Mouse (Mus musculus): ENCODE results near the gene Cubn.

The Cubn gene

DNA sequence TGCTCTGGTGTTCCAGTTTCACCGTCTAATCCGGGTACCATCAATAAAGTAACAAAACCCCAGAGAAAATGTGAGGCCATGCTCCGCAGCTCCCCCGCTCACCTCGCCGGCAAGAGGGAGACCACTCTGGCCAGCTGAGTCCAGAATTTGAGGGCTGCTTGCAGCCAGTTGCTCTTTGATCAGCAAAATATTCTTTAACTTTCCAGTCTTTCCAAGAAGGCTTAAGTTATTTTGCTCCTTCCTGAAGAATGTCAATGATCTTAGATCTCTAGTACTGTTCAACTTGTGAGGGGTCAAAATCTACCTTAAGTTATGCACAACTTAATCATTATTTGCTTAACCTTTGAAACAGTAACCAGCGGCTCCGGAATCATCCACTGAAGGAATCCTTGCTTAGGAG lies at the start of gene Cubn:
Cubn (minus strand) TSS at position 80 of the 400 bp plus-strand sequence.
- no peak for DNase-seq (ENCODE audit: low read depth, low spot score)

DNA sequence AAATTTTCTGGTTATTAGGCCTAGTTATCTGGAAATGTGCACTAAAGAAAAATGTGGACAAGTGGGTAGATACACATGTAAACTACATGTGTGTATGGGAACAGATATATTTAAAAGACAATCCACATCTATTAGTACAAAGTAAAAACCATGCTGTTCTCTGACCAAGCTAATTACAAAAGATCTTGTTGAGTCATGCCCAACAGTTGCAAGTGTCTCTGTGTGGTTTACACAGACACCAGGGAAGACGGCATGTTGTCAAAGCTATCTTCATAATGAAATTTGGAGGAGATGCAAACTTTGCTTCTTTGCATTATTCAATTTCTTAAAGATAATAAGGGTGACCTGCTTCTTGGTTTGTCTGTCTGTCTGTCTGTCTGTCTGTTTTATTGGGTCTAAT lies 48.2 kb upstream of the Cubn start:
- no peak for DNase-seq (ENCODE audit: low read depth, low spot score)

DNA sequence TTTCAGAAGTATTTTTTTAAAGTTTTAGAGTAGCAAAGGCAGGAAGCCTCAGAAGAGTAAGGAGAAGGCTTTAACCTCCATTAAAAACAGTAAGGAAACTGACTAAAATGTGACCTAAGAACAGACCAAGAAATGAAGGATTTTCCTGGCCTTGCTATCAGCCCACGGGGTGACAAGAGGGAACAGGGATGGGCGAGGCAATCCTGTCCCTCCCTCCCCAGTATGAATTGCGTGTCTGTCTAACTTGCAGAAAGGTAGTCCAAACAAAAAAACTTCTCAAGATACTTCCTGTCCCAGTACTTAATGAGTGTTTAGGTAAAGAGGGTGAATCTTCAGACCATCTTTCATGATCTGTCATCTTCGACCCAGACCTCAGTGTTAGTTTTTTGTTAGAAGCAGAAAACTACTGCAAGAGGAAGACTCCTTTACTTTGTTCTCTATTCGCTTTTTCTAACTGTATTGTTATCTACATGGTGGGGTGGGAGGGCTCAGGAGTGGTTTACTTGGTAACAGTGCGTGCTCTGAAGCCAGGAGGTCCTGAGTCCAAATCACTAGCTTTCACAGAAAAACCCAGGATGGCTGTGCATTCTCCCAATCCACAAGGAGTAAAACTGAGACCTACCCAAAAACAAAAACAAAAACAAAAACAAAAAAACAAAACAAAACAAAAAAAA lies 47.2 kb upstream of the Cubn start:
- DNase-seq (ENCODE audit: low read depth, low spot score): no peak

DNA sequence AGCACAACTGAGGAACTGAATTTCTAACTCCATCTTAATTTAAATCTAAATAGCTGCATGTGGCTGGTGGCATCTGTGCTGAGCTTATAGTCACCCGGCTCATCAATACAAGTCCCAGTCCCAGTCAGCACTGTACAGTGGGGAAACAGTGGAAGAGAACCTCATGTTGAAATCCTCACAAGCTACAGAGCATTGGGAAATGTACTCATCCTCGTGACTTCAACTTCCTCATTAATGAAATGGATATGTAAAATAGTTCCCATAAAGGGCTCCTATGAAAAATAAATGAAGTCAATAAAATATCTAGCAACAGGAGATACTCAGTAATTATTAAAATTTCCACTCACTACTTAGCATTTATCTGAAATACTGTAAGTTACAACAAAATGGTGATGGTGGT lies 46.6 kb upstream of the Cubn start:
- DNase-seq (ENCODE audit: low read depth, low spot score): no peak

DNA sequence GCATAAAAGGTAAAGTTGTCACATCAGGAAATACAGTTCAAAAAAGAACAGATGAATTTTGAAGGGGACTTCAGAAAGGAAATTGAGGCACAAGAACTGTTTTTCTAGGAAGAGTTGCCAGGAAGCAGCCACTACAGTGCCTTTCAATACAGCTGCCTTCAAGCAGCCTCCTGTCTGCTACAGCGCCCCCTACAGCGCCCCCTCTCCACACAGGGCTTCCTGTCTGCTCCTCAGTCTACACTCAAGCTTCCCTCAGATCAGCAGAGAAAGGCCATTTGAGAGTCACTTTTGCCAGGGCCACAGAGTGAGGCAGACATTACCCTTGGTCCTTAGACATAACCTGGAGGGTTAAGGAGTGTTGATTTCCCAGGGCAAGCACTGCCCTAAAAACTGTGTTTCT lies 46.1 kb upstream of the Cubn start:
- no peak for DNase-seq (ENCODE audit: low read depth, low spot score)

DNA sequence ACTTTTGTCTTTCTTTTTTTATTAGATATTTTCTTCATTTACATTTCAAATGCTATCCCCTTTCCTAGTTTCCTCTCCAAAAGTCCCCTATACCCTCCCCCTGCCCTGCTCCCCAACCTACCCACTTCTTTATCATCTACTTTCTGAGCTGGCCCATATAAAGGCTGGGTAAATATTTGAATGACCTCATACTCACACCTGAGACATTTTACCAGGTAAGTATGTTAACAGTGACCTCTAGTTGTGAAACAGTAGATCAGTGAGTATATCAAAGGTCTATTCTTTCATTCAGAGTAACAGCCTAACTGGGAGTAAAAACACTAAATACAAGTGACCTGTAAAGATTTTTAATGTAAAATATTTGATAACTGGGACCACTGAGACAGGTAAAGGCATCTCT lies 45.1 kb upstream of the Cubn start:
- DNase-seq (ENCODE audit: low read depth, low spot score): no peak

DNA sequence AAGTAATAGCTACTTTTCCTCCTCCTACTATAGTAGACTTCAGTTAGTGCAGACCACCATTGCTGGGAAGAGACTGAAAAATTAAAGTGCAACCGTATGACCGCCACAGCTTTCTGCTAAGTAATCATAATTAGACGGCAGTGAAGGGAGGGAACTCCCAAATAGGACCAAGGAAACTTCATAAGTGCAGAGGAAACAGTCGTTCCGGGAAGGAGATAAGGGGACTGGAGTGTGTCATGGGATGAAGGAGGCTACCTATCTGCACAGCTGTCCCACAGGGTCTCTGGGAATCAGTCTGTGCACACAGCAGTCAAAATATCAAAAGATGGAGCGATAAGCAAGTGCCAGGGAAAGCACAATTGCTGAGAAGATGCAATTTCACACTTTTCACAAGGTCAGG lies 39.0 kb upstream of the Cubn start:
- no peak for DNase-seq (ENCODE audit: low read depth, low spot score)

DNA sequence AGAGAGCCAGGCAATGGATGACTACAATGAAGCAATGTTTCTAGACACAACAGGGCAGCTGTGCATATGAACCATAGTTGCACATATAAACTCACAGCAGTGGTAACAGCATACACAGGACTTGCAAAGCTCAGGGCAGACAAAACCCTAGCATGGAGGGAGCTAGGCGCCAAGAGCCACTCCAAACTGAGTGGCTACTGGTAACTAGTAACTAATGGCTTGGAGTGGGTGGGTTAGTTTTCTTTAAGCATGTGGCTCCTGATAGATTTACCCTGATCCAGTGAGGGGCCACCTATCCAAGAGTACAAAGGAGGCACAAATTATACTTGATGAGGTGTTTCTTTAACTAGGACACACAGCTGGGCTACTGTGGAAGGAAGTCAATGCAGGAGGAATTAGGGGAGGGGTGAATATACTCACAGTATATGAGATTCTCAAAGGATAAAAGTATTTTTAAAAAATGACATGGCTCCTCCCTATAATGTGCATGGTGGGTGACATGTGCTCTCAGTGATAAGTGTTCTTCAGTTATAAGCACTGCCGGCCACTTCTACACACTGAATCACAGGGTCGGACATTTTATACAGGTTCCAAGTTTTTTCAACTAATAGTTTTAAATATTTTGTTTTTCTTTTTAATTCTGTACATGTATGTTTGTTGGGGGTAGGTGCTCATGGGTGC lies 37.8 kb upstream of the Cubn start:
- no peak for DNase-seq (ENCODE audit: low read depth, low spot score)

DNA sequence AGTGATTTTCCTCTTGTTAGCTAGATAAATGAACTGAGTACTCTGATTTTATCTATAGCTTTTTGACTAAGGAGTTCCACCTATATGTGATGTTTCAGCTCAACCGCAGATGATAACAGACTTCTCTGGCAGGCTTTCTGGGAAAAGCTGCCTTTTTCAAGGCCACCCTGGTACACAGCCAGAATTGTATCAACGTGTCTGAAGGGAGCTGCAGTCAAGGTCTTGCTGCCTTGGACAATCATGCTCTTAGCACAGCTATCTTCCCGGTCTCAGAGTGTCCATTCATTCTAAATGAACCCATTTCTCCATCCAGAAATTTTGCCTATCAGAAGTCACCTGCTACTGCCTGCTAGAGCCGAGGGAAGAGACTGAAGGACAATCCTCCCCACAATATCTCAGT lies 35.9 kb upstream of the Cubn start:
- no peak for DNase-seq (ENCODE audit: low read depth, low spot score)

DNA sequence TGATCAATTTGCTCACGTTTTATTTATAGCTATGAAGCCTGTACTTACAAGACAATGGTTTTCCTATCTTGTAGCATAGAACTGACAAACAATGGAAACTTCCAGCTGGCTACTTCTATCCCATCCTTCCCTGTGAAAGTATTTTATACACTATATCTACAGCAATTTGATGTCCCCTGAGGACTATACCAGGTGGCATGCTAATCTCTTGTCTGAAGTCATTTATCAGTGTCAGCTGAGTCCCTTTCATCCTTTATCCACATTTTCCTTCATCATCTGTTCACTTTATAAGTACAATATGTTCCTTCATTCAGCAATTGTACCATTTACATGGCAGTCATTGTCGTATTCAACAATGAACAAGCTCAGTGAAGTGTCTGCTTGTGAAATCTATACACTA lies 35.5 kb upstream of the Cubn start:
- no peak for DNase-seq (ENCODE audit: low read depth, low spot score)

DNA sequence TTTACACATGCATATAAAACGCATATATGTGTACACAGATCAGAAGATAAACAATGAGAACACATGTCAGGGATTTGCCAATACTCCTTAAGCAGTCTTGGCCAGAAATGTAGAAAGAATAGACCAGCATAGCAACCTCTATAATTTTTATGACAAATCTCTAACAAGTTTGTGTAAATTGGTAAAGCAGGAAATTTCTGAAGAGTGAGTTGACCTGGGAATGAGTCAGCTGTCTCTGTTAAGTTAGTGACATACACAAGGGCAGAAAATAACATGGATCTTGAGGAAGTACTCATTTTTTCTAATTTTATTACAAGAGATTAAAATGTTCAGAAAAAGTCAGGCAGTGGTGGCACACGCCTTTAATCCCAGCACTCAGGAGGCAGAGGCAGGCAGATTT lies 34.6 kb upstream of the Cubn start:
- no peak for DNase-seq (ENCODE audit: low read depth, low spot score)

DNA sequence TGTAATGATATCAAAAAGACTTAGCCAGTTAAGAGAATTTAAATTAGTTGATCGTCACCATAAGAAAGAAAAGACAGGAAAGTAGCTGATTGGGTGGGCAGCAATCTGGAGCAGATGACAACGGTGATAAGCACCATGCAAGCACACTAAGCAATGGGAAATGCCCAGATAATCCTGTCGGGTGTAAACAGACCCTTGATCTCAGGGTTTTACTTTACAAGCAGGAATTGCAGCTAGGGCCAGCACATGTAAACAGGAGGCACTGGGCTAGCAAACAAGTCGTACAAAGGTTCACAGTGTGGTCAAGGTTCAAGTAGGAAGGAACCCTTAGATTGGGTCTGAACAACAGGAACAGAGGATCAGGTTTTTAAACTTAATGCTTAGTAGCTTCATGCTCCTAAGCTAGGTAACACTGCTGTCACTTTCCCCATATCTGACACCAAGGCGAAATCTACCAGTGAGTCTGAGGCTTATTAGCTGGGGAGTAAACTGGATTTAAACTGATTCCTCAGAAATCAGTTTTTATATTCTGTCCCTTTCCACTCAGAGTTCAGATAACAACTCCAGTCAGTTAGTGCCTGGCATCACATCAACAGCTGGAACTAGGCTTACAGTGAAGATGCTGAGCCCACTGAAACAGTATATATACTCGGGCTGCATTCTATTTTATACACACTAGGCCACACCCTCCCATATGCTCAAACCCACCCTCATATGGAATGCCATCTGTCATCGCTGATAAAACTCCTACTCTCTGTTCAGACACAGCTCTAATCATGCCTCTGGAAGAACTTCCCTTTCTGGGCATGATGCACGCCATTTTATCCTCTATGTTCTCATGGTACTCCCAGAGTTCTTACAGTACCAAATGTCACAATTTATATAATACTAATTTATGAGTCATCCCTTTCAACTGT lies 32.2 kb upstream of the Cubn start:
- no peak for DNase-seq (ENCODE audit: low read depth, low spot score)

DNA sequence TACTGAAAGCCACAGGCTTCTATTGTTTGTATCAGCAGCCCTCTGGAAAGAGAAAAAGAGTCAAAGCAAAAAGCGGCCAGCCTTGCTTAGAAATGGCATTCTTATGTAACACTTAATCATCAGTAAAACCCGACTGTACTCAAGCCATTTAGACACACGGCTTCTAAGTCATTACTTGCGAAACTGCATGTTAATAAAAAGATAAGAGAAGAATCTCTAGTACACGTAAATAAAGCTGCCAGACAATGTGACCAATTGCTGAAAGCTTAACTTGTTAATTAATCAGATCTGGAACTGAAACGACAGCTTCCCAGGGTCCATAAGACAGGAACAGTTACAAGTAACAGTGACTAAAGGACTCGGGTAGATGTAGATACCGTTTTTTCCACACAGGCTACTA lies 30.5 kb upstream of the Cubn start:
- DNase-seq (ENCODE audit: low read depth, low spot score): no peak

DNA sequence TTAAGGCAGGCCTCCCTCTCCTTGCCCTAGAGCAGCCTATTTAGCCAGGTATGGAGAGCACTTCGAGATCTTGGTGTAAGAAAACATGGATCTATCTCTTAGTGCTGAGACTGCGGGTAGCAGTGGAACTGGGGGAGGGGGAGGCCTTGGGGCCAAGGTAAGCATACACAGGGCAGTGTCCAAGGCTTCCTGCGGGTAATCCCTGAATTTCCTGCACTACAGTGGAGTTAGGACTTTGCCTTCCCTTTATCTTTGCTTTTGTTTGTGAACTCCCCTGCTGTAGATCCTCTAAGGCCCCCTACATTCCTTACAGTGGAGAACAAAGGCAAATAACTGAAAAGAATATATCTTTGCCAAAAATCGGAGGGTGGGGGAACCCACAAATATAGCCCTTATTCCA lies 23.3 kb upstream of the Cubn start:
- no peak for DNase-seq (ENCODE audit: low read depth, low spot score)

DNA sequence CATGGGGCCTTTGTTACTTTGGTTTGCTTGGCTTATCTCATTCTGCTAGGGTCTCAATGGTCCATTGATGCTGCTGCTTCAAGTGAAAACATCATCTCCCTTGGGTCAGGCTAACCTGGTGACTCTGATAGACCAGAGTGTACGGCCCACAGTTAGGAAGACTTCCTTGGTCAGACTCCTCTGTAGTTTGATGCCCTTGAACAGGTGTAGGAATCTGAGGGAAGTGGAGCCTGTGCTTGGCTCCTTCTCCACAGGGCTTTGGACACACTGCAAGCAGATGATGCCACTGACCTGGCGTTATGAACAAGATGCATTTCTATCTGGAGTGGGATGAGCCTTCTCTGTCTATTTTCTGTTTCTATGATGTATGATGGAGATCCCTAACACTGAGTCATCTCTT lies 11.1 kb upstream of the Cubn start:
- no peak for DNase-seq (ENCODE audit: low read depth, low spot score)

DNA sequence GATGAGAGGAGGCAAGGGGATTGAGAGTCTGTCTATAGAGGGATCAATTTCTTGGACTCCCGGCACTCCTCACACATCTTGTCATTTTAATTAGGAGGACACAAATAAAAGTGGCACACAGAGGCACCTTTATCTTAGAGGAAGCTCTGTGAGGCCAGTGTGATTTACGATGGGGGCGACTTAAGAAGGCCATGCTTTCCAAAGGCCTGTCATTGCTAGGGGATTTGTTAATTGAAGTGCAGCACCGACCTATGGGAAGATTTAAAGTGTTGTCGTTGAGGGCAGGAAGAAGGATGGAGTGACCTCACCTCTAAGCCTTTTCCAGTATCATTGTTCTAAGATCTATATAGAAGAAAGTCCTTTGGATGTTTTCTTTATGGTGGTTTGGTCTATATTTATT lies 9.9 kb upstream of the Cubn start:
- DNase-seq (ENCODE audit: low read depth, low spot score): no peak

DNA sequence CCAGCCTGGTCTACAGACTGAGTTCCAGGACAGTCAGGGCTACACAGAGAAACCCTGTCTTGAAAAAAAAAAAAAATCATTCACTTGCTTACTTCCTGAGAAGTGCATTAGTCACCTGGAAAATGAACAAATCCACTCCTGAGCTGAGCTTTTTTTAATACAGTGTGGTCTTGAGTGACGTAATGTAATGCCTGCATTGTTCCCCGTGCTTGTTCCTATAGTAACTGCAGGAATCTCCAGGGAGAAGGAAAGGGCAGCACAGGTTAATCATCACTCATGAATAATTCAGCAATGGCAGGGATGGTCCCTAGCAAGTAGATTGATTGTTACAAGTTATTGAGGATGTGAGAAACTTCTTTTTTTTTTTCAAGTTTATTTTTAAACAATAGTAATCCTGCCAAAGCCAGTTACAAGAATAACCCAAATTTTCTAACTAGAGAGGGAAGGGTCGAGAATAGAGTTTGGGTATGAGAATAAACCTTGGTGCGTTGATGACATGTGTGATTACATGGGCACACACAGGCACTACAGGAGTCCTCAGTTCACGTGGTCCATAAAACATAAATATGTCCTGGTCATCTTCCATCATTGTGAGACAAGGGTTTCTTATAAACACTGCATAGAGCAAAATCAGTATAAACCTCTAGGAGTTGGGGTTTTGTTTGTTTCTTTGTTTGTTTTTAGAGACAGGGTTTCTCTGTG lies 8.8 kb upstream of the Cubn start:
- DNase-seq (ENCODE audit: low read depth, low spot score): no peak

DNA sequence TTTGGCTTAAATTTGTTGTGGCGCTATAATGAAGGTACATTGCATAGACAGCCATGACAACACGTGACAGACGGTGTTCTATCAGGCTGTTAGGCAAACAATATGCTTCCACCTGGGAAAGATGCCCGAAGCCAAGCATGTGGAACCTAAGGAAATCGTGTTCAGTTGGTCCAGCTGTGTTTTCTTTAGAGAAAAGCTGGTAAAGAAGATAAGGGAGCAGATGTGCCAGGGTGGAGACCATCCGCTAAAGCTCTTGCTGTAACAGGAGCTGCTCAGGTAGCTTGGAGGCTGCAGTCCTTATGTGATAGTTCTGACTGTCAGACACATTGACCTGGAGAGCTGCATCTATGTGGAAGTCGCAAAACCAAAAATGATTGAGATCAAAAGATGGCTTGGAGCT lies 7.6 kb upstream of the Cubn start:
- no peak for DNase-seq (ENCODE audit: low read depth, low spot score)

DNA sequence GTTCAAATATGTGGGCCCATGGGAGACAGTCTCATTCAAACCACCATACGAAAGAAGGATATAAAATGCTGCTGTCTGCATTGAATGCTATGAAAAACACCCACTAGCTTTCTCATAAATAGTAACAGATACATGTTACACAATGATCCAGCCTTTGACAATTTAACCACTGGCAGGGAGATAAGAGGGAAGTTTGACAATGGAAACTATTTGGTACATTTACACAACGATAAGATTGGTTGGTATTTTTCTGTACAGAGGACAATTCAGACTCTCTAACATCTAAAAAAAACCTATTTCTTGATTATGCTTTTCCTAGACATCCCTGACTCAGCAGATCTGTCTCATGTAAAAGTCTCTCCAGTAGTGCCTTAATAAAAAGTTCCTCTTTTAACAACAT lies 4.5 kb upstream of the Cubn start:
- no peak for DNase-seq (ENCODE audit: low read depth, low spot score)

DNA sequence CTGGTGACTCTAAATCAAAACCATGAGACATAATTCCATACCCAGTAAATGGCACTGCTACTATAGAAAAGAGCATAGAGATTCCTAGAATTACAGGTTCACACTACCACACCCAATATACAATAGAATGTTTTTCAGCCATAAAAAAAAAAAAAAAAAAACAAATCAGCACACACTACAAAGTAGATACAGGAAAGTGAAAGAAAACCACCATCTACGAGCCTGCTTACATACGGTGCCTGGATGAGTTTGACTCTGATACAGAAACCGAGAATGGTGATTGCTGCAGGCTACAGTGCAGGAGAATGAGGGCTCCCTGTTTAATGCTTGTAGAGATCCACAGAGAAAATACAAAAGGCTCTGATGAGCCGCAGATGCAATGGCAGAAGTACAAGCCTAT lies 1.3 kb upstream of the Cubn start:
- DNase-seq (ENCODE audit: low read depth, low spot score): no peak

DNA sequence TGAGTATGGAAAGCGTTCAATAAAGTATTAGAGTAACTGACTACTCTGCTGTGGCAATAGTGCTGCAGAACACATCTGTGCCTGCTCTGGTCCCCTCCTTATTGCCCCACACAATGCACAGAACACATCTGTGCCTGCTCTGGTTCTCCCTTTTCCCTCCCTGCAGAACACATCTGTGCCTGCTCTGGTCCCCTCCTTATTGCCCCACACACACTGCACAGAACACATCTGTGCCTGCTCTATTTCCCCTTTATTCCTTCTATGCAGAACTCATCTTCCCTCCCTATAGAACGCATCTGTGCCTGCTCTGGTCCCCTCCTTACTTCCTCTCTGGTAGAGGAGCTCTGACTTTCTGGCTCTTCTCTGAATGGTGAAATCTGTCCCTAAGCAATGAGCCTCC lies 1.1 kb downstream of the Cubn start:
- no peak for DNase-seq (ENCODE audit: low read depth, low spot score)

DNA sequence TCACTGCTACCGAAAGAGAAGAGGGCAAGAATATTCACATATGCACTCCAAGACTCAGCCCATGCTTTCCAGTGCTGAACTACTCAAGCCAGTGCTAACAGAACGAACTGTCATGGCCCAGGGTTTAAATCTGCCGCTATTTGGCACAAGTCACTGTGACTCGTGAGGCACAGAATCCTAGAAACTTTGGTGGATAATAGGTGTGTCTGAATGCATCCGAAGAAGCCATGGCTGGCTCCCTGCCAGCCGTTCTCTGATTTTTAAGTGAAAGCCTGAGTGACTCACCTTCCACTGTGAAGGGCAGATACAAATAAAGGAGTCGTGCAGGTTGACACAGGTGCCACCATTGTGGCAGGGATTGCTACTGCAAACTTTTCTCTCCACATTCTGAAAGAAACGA lies 5.1 kb downstream of the Cubn start:
- no peak for DNase-seq (ENCODE audit: low read depth, low spot score)

All from forelimb bud, embryonic 11.5 days (tissue).